Mouse (Mus musculus): ENCODE measurements at regions not wholly inside any gene's neighbourhood (a gene's known extent, or its start where the extent isn't known, plus 50 kb on each side); places are given as distances from the start of the nearest gene placed in this dataset.
A peak's percentile ranks its signal among the peaks of the same experiment; 100 is the strongest.
"Not testable (repeated sequence)": the region's sequence is repeated elsewhere in the genome, so short reads cannot be mapped to it uniquely, and the experiment has no call there.

- DNase-seq (ENCODE audit: low spot score in 2 of 2) = no peak
Measured at GRCm38 (mm10) chr7:36224416-36224815, 421.6 kb upstream of the Zfp507 start.

GRCm38 (mm10) chr7:36218386-36218785 lies 415.6 kb upstream of the Zfp507 start:
- DNase-seq (ENCODE audit: low spot score in 2 of 2) = no peak

GRCm38 (mm10) chr7:36210034-36210433 lies 407.2 kb upstream of the Zfp507 start:
- DNase-seq (ENCODE audit: low spot score in 2 of 2) = no peak

GRCm38 (mm10) chr7:36207525-36208260 lies 404.9 kb upstream of the Zfp507 start:
- DNase-seq (ENCODE audit: low spot score in 2 of 2) = no peak

- DNase-seq (ENCODE audit: low spot score in 2 of 2) = no peak
Measured at GRCm38 (mm10) chr7:36198091-36198700, 395.4 kb upstream of the Zfp507 start.

GRCm38 (mm10) chr7:36196154-36196720 lies 393.4 kb upstream of the Zfp507 start:
- no peak for DNase-seq (ENCODE audit: low spot score in 2 of 2)

GRCm38 (mm10) chr7:36192645-36193044 lies 389.8 kb upstream of the Zfp507 start:
- DNase-seq (ENCODE audit: low spot score in 2 of 2) = no peak

GRCm38 (mm10) chr7:36177947-36178346 lies 375.1 kb upstream of the Zfp507 start:
- DNase-seq (ENCODE audit: low spot score in 2 of 2) = no peak

- DNase-seq (ENCODE audit: low spot score in 2 of 2) = no peak
Measured at GRCm38 (mm10) chr7:36175296-36175695, 372.5 kb upstream of the Zfp507 start.

- DNase-seq (ENCODE audit: low spot score in 2 of 2) = not testable (repeated sequence)
Measured at GRCm38 (mm10) chr7:36172511-36172910, 369.7 kb upstream of the Zfp507 start.

GRCm38 (mm10) chr7:36157270-36157945 lies 354.6 kb upstream of the Zfp507 start:
- DNase-seq (ENCODE audit: low spot score in 2 of 2) = no peak

GRCm38 (mm10) chr7:36156595-36156994 lies 353.8 kb upstream of the Zfp507 start:
- no peak for DNase-seq (ENCODE audit: low spot score in 2 of 2)

GRCm38 (mm10) chr7:36155576-36155975 lies 352.8 kb upstream of the Zfp507 start:
- no peak for DNase-seq (ENCODE audit: low spot score in 2 of 2)

GRCm38 (mm10) chr7:36155159-36155558 lies 352.4 kb upstream of the Zfp507 start:
- no peak for DNase-seq (ENCODE audit: low spot score in 2 of 2)

- DNase-seq (ENCODE audit: low spot score in 2 of 2) = no peak
Measured at GRCm38 (mm10) chr7:36150871-36151560, 348.2 kb upstream of the Zfp507 start.

- peak in 1 of 2 experiments; percentile 56 for DNase-seq (ENCODE audit: low spot score in 2 of 2)
Measured at GRCm38 (mm10) chr7:36136571-36136970, 333.8 kb upstream of the Zfp507 start.

- no peak for DNase-seq (ENCODE audit: low spot score in 2 of 2)
Measured at GRCm38 (mm10) chr7:36134557-36134956, 331.8 kb upstream of the Zfp507 start.

GRCm38 (mm10) chr7:36133658-36134143 lies 330.9 kb upstream of the Zfp507 start:
- peak in 1 of 2 experiments; percentile 57 for DNase-seq (ENCODE audit: low spot score in 2 of 2)

GRCm38 (mm10) chr7:36133026-36133425 lies 330.2 kb upstream of the Zfp507 start:
- DNase-seq (ENCODE audit: low spot score in 2 of 2) = peak in 1 of 2 experiments; percentile 58

GRCm38 (mm10) chr7:36132569-36132968 lies 329.8 kb upstream of the Zfp507 start:
- DNase-seq (ENCODE audit: low spot score in 2 of 2) = no peak

- no peak for DNase-seq (ENCODE audit: low spot score in 2 of 2)
Measured at GRCm38 (mm10) chr7:36097054-36097453, 294.3 kb upstream of the Zfp507 start.

All from urinary bladder, postnatal 4 days (tissue).